Mouse (Mus musculus) cortical plate, adult 2 months (tissue): ENCODE data around the gene Podnl1.

Experiments
- CTCF ChIP-seq: fragments of 200-500 bp; IDR thresholded peaks from 2 replicates; pipeline ENCODE4 v1.5.1; 2011; ENCODE audit warnings: mild to moderate bottlenecking, control low read depth, low read length; ENCODE audit not compliant: insufficient read depth; ENCODE audit errors: extremely low read depth
- POLR2A ChIP-seq: fragments of 200-500 bp; IDR thresholded peaks from 2 replicates; pipeline ENCODE4 v1.6.1; 2011; ENCODE audit warnings: mild to moderate bottlenecking, low read length, control low read depth; ENCODE audit not compliant: insufficient read depth; ENCODE audit errors: extremely low read depth

DNA sequence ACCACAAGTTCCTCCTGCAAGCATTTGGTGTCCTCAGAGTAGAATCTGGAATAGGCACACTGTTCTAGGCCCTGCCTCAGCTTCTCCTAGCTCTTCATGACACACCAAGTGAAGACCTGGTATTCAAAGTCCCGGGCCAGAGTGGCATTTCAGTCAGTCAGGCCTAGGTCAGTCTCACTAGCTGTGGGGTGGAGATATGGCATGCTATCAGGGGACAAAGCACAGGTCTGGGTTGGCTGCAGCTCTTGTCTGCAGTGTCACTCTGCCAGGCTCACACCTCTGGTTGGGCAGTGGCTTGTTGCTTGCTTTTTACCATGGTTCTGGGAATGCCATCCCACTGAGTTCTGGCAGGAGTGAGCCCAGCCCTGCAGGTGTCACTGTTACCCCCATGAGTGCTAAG, 49.4 kb upstream of the Podnl1 start:
- TF ChIP-seq POLR2A (no peak), CTCF (no peak)
